Mouse (Mus musculus): ENCODE data around the gene Trpc4ap. TPM values are rescaled to one million over a fixed set of nuclear protein-coding genes. Genes with fewer than 3 reads are reported as not detected.

Gene Trpc4ap
- polyA plus RNA-seq, 1 experiment from 2014 or later = 132 TPM

- Histone ChIP-seq H3K36me3 (ENCODE audit: insufficient read depth) (peaks cover 66% of the 10 kb centered on the region), H3K4me3 (ENCODE audit: low read depth, low read length) (no peak overlapping the region), H3K27me3 (ENCODE audit: insufficient read depth, low read length) (peaks cover 44% of the 10 kb centered on the region), H3K9me3 (ENCODE audit: low read depth, low read length) (no peaks in the 10 kb centered on the region), H3K27ac (ENCODE audit: low read depth) (no peak overlapping the region), H3K4me1 (ENCODE audit: insufficient read depth) (no peaks in the 10 kb centered on the region), H3K9ac (no peak overlapping the region), H3K4me2 (no peak overlapping the region)
- ATAC-seq (ENCODE audit: insufficient read depth) (no peak), DNase-seq (no peak)
- 46% methylated on average over 19 of the region's 19 CpGs for WGBS
- TF ChIP-seq CTCF (IDR thresholded peaks at IDR 0.05; ENCODE audit: low read depth) = no peak
These were observed 59.1 kb downstream of the Trpc4ap start for GRCm38 (mm10) chr2:155633121-155633520.

- H3K4me2 ChIP-seq = no peak overlapping the region
- no peak overlapping the region for H3K4me3 ChIP-seq (ENCODE audit: low read depth, low read length)
- H3K9me3 ChIP-seq (ENCODE audit: low read depth, low read length) = no peaks in the 10 kb centered on the region
- no peaks in the 10 kb centered on the region for H3K4me1 ChIP-seq (ENCODE audit: insufficient read depth)
- H3K9ac ChIP-seq = no peak overlapping the region
- peaks cover 52% of the 10 kb centered on the region for H3K27me3 ChIP-seq (ENCODE audit: insufficient read depth, low read length)
- 59% methylated on average over 30 of the region's 30 CpGs for WGBS
- DNase-seq (no peak), ATAC-seq (ENCODE audit: insufficient read depth) (no peak)
- no peak overlapping the region for H3K27ac ChIP-seq (ENCODE audit: low read depth)
- H3K36me3 ChIP-seq (ENCODE audit: insufficient read depth) = peaks cover 58% of the 10 kb centered on the region
- TF ChIP-seq CTCF (IDR thresholded peaks at IDR 0.05; ENCODE audit: low read depth) = no peak
These were observed 59.8 kb downstream of the Trpc4ap start for GRCm38 (mm10) chr2:155632138-155632936.

- peak; percentile 28 for DNase-seq
- no peak overlapping the region for H3K9ac ChIP-seq
- H3K4me1 ChIP-seq (ENCODE audit: insufficient read depth) = no peaks in the 10 kb centered on the region
- WGBS = 25% methylated on average over 43 of the region's 43 CpGs
- H3K27ac ChIP-seq (ENCODE audit: low read depth) = no peak overlapping the region
- peaks cover 52% of the 10 kb centered on the region for H3K27me3 ChIP-seq (ENCODE audit: insufficient read depth, low read length)
- H3K4me2 ChIP-seq = no peak overlapping the region
- H3K9me3 ChIP-seq (ENCODE audit: low read depth, low read length) = no peaks in the 10 kb centered on the region
- TF ChIP-seq CTCF (IDR thresholded peaks at IDR 0.05; ENCODE audit: low read depth) = no peak
- peaks cover 45% of the 10 kb centered on the region for H3K36me3 ChIP-seq (ENCODE audit: insufficient read depth)
- ATAC-seq (ENCODE audit: insufficient read depth) = no peak
- H3K4me3 ChIP-seq (ENCODE audit: low read depth, low read length) = no peak overlapping the region
These were observed 61.4 kb downstream of the Trpc4ap start for GRCm38 (mm10) chr2:155630590-155631416.

GRCm38 (mm10) chr2:155630153-155630552 is 62.0 kb downstream of the Trpc4ap start:
- H3K9me3 ChIP-seq (ENCODE audit: low read depth, low read length) = no peaks in the 10 kb centered on the region
- no peak overlapping the region for H3K9ac ChIP-seq
- peaks cover 39% of the 10 kb centered on the region for H3K36me3 ChIP-seq (ENCODE audit: insufficient read depth)
- TF ChIP-seq CTCF (IDR thresholded peaks at IDR 0.05; ENCODE audit: low read depth) = peak; percentile 17; the same call in 1 of the 2 replicates
- H3K4me2 ChIP-seq = no peak overlapping the region
- H3K27ac ChIP-seq (ENCODE audit: low read depth) = no peak overlapping the region
- no peak overlapping the region for H3K4me3 ChIP-seq (ENCODE audit: low read depth, low read length)
- ATAC-seq (ENCODE audit: insufficient read depth) (no peak), DNase-seq (no peak)
- H3K4me1 ChIP-seq (ENCODE audit: insufficient read depth) = no peaks in the 10 kb centered on the region
- H3K27me3 ChIP-seq (ENCODE audit: insufficient read depth, low read length) = peaks cover 52% of the 10 kb centered on the region
- 37% methylated on average over 20 of the region's 20 CpGs for WGBS

GRCm38 (mm10) chr2:155629231-155629661 is 62.9 kb downstream of the Trpc4ap start:
- H3K36me3 ChIP-seq (ENCODE audit: insufficient read depth) = peaks cover 30% of the 10 kb centered on the region
- peak overlapping the region; percentile 59 for H3K4me2 ChIP-seq
- ATAC-seq (ENCODE audit: insufficient read depth) (peak; percentile 14; the same call in 1 of the 2 replicates), DNase-seq (peak; percentile 66)
- H3K9ac ChIP-seq = no peak overlapping the region; the same call in 1 of the 2 replicates
- no peak for TF ChIP-seq CTCF (IDR thresholded peaks at IDR 0.05; ENCODE audit: low read depth)
- H3K27ac ChIP-seq (ENCODE audit: low read depth) = no peak overlapping the region
- no peaks in the 10 kb centered on the region for H3K9me3 ChIP-seq (ENCODE audit: low read depth, low read length)
- H3K27me3 ChIP-seq (ENCODE audit: insufficient read depth, low read length) = peaks cover 52% of the 10 kb centered on the region
- 3% methylated on average over 35 of the region's 35 CpGs for WGBS
- H3K4me1 ChIP-seq (ENCODE audit: insufficient read depth) = no peaks in the 10 kb centered on the region
- H3K4me3 ChIP-seq (ENCODE audit: low read depth, low read length) = peak overlapping the region; percentile 29

- WGBS = 77% methylated on average over 13 of the region's 13 CpGs
- Histone ChIP-seq H3K36me3 (ENCODE audit: insufficient read depth) (peaks cover 23% of the 10 kb centered on the region), H3K4me1 (ENCODE audit: insufficient read depth) (no peaks in the 10 kb centered on the region), H3K9me3 (ENCODE audit: low read depth, low read length) (no peaks in the 10 kb centered on the region), H3K4me3 (ENCODE audit: low read depth, low read length) (no peak overlapping the region), H3K27ac (ENCODE audit: low read depth) (no peak overlapping the region), H3K9ac (no peak overlapping the region), H3K4me2 (no peak overlapping the region), H3K27me3 (ENCODE audit: insufficient read depth, low read length) (peaks cover 52% of the 10 kb centered on the region)
- no peak for DNase-seq
- ATAC-seq (ENCODE audit: insufficient read depth) = no peak
- TF ChIP-seq CTCF (IDR thresholded peaks at IDR 0.05; ENCODE audit: low read depth) = no peak
These were observed 63.7 kb downstream of the Trpc4ap start for GRCm38 (mm10) chr2:155628519-155628918.

GRCm38 (mm10) chr2:155628112-155628511 is 64.1 kb downstream of the Trpc4ap start:
- Histone ChIP-seq H3K27ac (ENCODE audit: low read depth) (no peak overlapping the region), H3K4me1 (ENCODE audit: insufficient read depth) (no peaks in the 10 kb centered on the region), H3K9me3 (ENCODE audit: low read depth, low read length) (no peaks in the 10 kb centered on the region), H3K9ac (no peak overlapping the region), H3K27me3 (ENCODE audit: insufficient read depth, low read length) (peaks cover 52% of the 10 kb centered on the region), H3K4me3 (ENCODE audit: low read depth, low read length) (no peak overlapping the region), H3K36me3 (ENCODE audit: insufficient read depth) (peaks cover 19% of the 10 kb centered on the region), H3K4me2 (no peak overlapping the region)
- 79% methylated on average over 9 of the region's 9 CpGs for WGBS
- no peak for TF ChIP-seq CTCF (IDR thresholded peaks at IDR 0.05; ENCODE audit: low read depth)
- no peak for ATAC-seq (ENCODE audit: insufficient read depth)
- no peak for DNase-seq

Data from lung, embryonic 14.5 days (tissue).